Mouse (Mus musculus) megakaryocyte, embryonic 14.5 days (primary cell): ENCODE measurements around the gene Ralgds.

Experiments used
- FLI1 ChIP-seq: IDR thresholded peaks from 2 replicates; pipeline ENCODE4 v1.6.1; 2012; ENCODE audit warnings: low read length, inconsistent platforms, mixed read lengths
- GATA1 ChIP-seq: IDR thresholded peaks from 3 replicates; pipeline ENCODE4 v1.6.1; 2012; ENCODE audit warnings: mixed read lengths, low read length, inconsistent platforms, borderline replicate concordance

- TF ChIP-seq GATA1, result no peak
- no peak for TF ChIP-seq FLI1
Observed at GRCm38 (mm10) chr2:28596021-28596420, 83.1 kb downstream of the Ralgds start.
